Mouse (Mus musculus) liver, adult 2 months (tissue): ENCODE data around the gene Nupr1l. TPM values are rescaled to one million over a fixed set of nuclear protein-coding genes. Genes with fewer than 3 reads are reported as not detected.
A peak's percentile ranks its signal among the peaks of the same experiment; 100 is the strongest.

Experiments used
- DNase-seq: peaks from one replicate; pipeline ENCODE4 v3.0.0-alpha.2; 2011; ENCODE audit warnings: low read depth, low spot score; ENCODE audit errors: extremely low read depth
- H3K27ac ChIP-seq: fragments of 200-500 bp; replicated peaks from 2 replicates; pipeline ENCODE4 v1.5.1; 2012; ENCODE audit warnings: low read depth, mild to moderate bottlenecking, control low read depth, inconsistent platforms, low read length; ENCODE audit not compliant: insufficient read depth
- H3K27me3 ChIP-seq: fragments of 200-500 bp; 2 replicates; pipeline ENCODE4 v1.6.1; 2012; ENCODE audit warnings: mild to moderate bottlenecking, moderate library complexity, low read length, inconsistent platforms; ENCODE audit not compliant: control insufficient read depth, insufficient read depth
- H3K36me3 ChIP-seq: fragments of 200-500 bp; 2 replicates; pipeline ENCODE4 v1.6.1; 2012; ENCODE audit warnings: low read length, inconsistent platforms; ENCODE audit not compliant: control insufficient read depth, insufficient read depth
- H3K4me1 ChIP-seq: fragments of 200-500 bp; 2 replicates; pipeline ENCODE4 v1.6.1; 2011; ENCODE audit warnings: low read length; ENCODE audit not compliant: control insufficient read depth, insufficient read depth
- H3K4me3 ChIP-seq: fragments of 200-500 bp; 2 replicates; pipeline ENCODE4 v1.5.1; 2011; ENCODE audit warnings: low read depth, mild to moderate bottlenecking, control low read depth, low read length, moderate library complexity; ENCODE audit not compliant: insufficient read depth
- H3K79me2 ChIP-seq: fragments of 200-500 bp; 2 replicates; pipeline ENCODE4 v1.6.1; 2012; ENCODE audit warnings: inconsistent platforms, mild to moderate bottlenecking, low read length, moderate library complexity; ENCODE audit not compliant: control insufficient read depth, insufficient read depth
- H3K9ac ChIP-seq: fragments of 200-500 bp; 2 replicates; pipeline ENCODE4 v1.6.1; 2012; ENCODE audit warnings: low read depth, mild to moderate bottlenecking, control low read depth, inconsistent platforms, low read length
- CTCF ChIP-seq: fragments of 200-500 bp; IDR thresholded peaks from 2 replicates; pipeline ENCODE4 v1.5.1; 2011; ENCODE audit warnings: low read depth, low read length, control low read depth
- POLR2A ChIP-seq: fragments of 200-500 bp; IDR thresholded peaks from 2 replicates; pipeline ENCODE4 v1.6.1; 2011; ENCODE audit warnings: low read length, control low read depth; ENCODE audit not compliant: insufficient read depth; ENCODE audit errors: extremely low read depth
- WGBS: fragments of 180-500 bp; shearing (Covaris S2); methylation state at CpG from one replicate; pipeline ENCODE4 v1.1.7; 2018; 5-methylcytosine and 5-hydroxymethylcytosine counted together
- polyA plus RNA-seq: library from polyadenylated mRNA; depleted of rRNA; stranded (reverse); fragments of >200 nt; gene quantifications from 2 replicates; pipeline ENCODE4 v1.2.3, GENCODE M21; 2012; rRNA removed
- total RNA-seq: library from RNA; depleted of rRNA; stranded (reverse); fragments of >200 nt; gene quantifications from 2 replicates; pipeline ENCODE4 v1.2.3, GENCODE M21; 2014; rRNA removed

Gene Nupr1l
- total and polyA plus RNA-seq, 2 experiments = 2.2 TPM

- H3K27ac ChIP-seq = no peak overlapping the region
- WGBS = 74% methylated on average over 1 of the region's 1 CpGs
- no peak overlapping the region for H3K9ac ChIP-seq
- no peak for TF ChIP-seq CTCF
- no peak for TF ChIP-seq POLR2A
- no peaks in the 10 kb centered on the region for H3K27me3 ChIP-seq
- peaks cover 3% of the 10 kb centered on the region; the same call in 1 of the 2 replicates for H3K4me1 ChIP-seq
- peaks cover 5% of the 10 kb centered on the region; the same call in 1 of the 2 replicates for H3K36me3 ChIP-seq
- H3K4me3 ChIP-seq = no peak overlapping the region
- DNase-seq = no peak
- H3K79me2 ChIP-seq = peaks cover 16% of the 10 kb centered on the region; the same call in 1 of the 2 replicates
These were observed 35.1 kb downstream of the Nupr1l start for GRCm38 (mm10) chr5:129943402-129943801.

- no peak overlapping the region for H3K9ac ChIP-seq
- peaks cover 9% of the 10 kb centered on the region for H3K4me1 ChIP-seq
- H3K79me2 ChIP-seq = peaks cover 26% of the 10 kb centered on the region; the same call in 1 of the 2 replicates
- peaks cover 5% of the 10 kb centered on the region; the same call in 1 of the 2 replicates for H3K36me3 ChIP-seq
- 97% methylated on average over 2 of the region's 2 CpGs for WGBS
- H3K27me3 ChIP-seq = no peaks in the 10 kb centered on the region
- DNase-seq = no peak
- no peak for TF ChIP-seq POLR2A
- no peak for TF ChIP-seq CTCF
- H3K27ac ChIP-seq = no peak overlapping the region
- H3K4me3 ChIP-seq = no peak overlapping the region
These were observed 39.2 kb downstream of the Nupr1l start for GRCm38 (mm10) chr5:129947528-129948033.

DNA sequence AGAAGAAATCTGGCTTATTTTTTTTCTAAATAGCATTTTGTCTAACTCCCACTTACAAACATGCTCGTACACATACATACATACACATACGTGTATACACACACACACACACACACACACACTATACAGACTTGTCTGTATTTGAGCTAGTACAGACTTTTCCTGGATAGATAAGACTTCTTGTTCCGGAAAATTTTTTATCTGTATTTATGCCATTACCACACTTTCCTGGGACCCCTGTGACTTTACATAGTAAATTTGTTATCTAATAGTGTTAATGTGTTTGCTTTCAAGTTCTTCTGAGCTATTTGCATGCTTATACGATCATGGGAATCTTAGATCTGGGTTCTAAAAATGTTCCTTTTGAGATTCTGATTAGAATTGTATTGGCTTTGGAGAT, 43.8 kb downstream of the Nupr1l start:
- 0 out of 2 replicates have a peak, but pooled peaks cover 5% of the 10 kb centered on the region for H3K36me3 ChIP-seq
- no peak overlapping the region for H3K27ac ChIP-seq
- no peaks in the 10 kb centered on the region for H3K27me3 ChIP-seq
- TF ChIP-seq CTCF (no peak), POLR2A (no peak)
- peaks cover 25% of the 10 kb centered on the region; the same call in 1 of the 2 replicates for H3K79me2 ChIP-seq
- 86% methylated on average over 4 of the region's 4 CpGs for WGBS
- no peak overlapping the region for H3K4me3 ChIP-seq
- no peak overlapping the region for H3K9ac ChIP-seq
- H3K4me1 ChIP-seq = peaks cover 14% of the 10 kb centered on the region
- no peak for DNase-seq

DNA sequence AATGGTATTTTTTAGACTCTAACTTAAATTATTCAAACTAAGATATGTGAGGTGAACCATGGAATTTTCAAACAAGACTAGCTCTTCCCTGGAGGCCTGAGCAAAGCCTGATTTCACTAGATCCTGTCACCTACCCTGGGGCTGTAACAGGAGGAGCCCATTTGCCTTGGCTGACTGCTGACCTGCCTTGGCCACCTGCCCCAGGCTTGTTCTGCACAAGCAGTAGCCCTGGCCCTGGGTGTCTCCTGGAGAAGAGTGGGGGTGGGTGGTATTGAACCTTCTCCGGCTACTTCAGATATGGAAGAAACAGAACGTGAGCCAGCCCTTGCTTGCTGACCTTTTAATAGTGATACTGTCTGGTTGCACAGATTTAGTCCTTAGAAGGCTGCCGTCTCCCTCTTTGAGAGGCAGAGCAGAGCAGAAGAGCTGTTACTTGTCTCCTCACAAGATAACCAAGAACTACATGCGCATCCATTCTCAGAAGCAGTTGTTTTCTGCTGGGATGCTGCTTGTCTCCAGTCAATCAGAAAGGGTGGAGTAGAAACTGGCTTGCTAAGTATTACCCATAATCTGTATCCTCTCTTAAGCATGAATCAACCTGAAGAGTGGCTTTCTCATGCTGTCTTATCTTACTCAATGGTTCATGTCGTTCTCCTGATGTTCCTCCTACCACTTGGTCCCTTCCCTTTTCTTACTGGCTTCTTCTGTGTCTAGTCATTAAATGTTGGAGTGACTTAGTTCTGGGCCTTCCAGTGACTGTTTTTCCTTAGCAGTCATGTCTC, 46.3 kb downstream of the Nupr1l start:
- TF ChIP-seq CTCF (no peak), POLR2A (no peak)
- 75% methylated on average over 5 of the region's 5 CpGs for WGBS
- H3K36me3 ChIP-seq = no peaks in the 10 kb centered on the region
- H3K79me2 ChIP-seq = peaks cover 24% of the 10 kb centered on the region; the same call in 1 of the 2 replicates
- H3K4me3 ChIP-seq = no peak overlapping the region
- no peak overlapping the region; the same call in 1 of the 2 replicates for H3K27ac ChIP-seq
- peaks cover 13% of the 10 kb centered on the region for H3K4me1 ChIP-seq
- no peaks in the 10 kb centered on the region for H3K27me3 ChIP-seq
- DNase-seq = peak; percentile 46
- H3K9ac ChIP-seq = no peak overlapping the region

DNA sequence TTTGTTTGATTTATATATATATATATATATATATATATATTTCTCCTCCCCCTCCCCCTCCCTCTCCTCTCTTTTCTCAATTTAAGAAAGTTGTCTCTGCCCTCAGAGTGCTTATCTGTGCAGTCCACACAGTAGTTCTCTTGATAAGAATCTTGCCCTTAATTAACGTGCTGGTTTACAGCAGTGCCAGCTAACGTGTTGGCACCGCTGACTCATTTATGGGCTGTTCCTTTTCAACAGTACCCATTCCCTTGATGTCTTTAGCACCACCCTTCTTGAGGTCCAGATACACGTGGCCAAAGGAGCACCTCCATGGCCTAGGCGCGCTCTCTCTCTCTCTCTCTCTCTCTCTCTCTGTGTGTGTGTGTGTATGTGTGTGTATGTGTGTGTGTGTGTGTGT, 47.5 kb downstream of the Nupr1l start:
- 76% methylated on average over 6 of the region's 6 CpGs for WGBS
- no peaks in the 10 kb centered on the region for H3K27me3 ChIP-seq
- peaks cover 11% of the 10 kb centered on the region for H3K4me1 ChIP-seq
- no peak for TF ChIP-seq CTCF
- peaks cover 19% of the 10 kb centered on the region; the same call in 1 of the 2 replicates for H3K79me2 ChIP-seq
- DNase-seq = no peak
- no peak overlapping the region for H3K4me3 ChIP-seq
- H3K9ac ChIP-seq = no peak overlapping the region
- H3K27ac ChIP-seq = no peak overlapping the region
- H3K36me3 ChIP-seq = no peaks in the 10 kb centered on the region

DNA sequence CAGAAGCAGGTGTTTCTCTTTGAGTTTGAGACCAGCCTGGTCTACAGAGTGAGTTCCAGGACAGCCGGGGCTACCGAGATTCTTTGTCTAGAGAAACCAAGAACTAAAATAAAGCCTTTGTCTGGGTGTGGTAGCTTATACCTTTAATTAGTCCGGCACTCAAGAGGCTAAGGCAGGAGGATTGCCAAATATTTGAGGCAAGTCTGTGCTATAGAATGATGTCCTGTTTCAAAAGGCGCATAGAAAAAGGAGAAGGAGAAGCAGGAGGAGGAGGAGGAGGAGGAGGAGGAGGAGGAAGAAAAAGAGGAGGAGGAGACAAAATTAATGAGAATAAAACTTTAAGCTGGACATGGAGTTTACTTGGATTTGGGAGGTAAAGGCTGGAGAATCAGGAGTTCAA, 54.9 kb downstream of the Nupr1l start:
- H3K9ac ChIP-seq = no peak overlapping the region
- H3K27me3 ChIP-seq = no peaks in the 10 kb centered on the region
- DNase-seq = no peak
- H3K4me3 ChIP-seq = no peak overlapping the region
- peaks cover 1% of the 10 kb centered on the region; the same call in 1 of the 2 replicates for H3K4me1 ChIP-seq
- H3K36me3 ChIP-seq = no peaks in the 10 kb centered on the region
- no peak overlapping the region for H3K27ac ChIP-seq
- WGBS = 81% methylated on average over 4 of the region's 4 CpGs
- peaks cover 22% of the 10 kb centered on the region; the same call in 1 of the 2 replicates for H3K79me2 ChIP-seq
- TF ChIP-seq POLR2A (no peak), CTCF (no peak)

Other genes starting within 250 kb of the Nupr1l start
- 0.74 TPM in 2 replicates for gene Zfp11, start 238.4 kb upstream of the Nupr1l start, total RNA-seq
- 0.58 and 0.61 TPM in 2 replicates for gene Zfp11, start 238.4 kb upstream of the Nupr1l start, polyA plus RNA-seq
- gene Sept14, start 200.0 kb upstream of the Nupr1l start, total RNA-seq = not detected in 2 replicates
- not detected in 2 replicates for gene Sept14, start 200.0 kb upstream of the Nupr1l start, polyA plus RNA-seq
- 55.5 and 60.8 TPM in 2 replicates for gene Mrps17, start 193.0 kb upstream of the Nupr1l start, total RNA-seq
- gene Mrps17, start 193.0 kb upstream of the Nupr1l start, polyA plus RNA-seq = 78.0 and 94.6 TPM in 2 replicates
- gene Nipsnap2, start 183.5 kb upstream of the Nupr1l start, total RNA-seq = 15.0 and 15.2 TPM in 2 replicates
- gene Nipsnap2, start 183.5 kb upstream of the Nupr1l start, polyA plus RNA-seq = 10.8 and 15.0 TPM in 2 replicates
- gene Psph, start 121.1 kb upstream of the Nupr1l start, total RNA-seq = 4.1 and 9.8 TPM in 2 replicates
- gene Psph, start 121.1 kb upstream of the Nupr1l start, polyA plus RNA-seq = 8.3 and 11.0 TPM in 2 replicates
- gene Sumf2, start 61.6 kb upstream of the Nupr1l start, total RNA-seq = 5.8 and 6.0 TPM in 2 replicates
- 8.9 and 10.2 TPM in 2 replicates for gene Sumf2, start 61.6 kb upstream of the Nupr1l start, polyA plus RNA-seq
- 1,393 and 1,612 TPM in 2 replicates for gene Chchd2, start 21.1 kb upstream of the Nupr1l start, total RNA-seq
- 1,062 and 1,287 TPM in 2 replicates for gene Chchd2, start 21.1 kb upstream of the Nupr1l start, polyA plus RNA-seq
- gene Zbed5, start 12.8 kb upstream of the Nupr1l start, total RNA-seq = 5.1 and 5.8 TPM in 2 replicates
- gene Zbed5, start 12.8 kb upstream of the Nupr1l start, polyA plus RNA-seq = 0.62 TPM in 2 replicates
- 0.13 and 0.28 TPM in 2 replicates for gene Phkg1, start 10.0 kb upstream of the Nupr1l start, total RNA-seq
- 0.07 and 0.15 TPM in 2 replicates for gene Phkg1, start 10.0 kb upstream of the Nupr1l start, polyA plus RNA-seq
- gene Vkorc1l1, start 33.4 kb downstream of the Nupr1l start, total RNA-seq = 20.3 and 24.3 TPM in 2 replicates
- 14.4 and 14.6 TPM in 2 replicates for gene Vkorc1l1, start 33.4 kb downstream of the Nupr1l start, polyA plus RNA-seq
- gene Gusb, start 94.5 kb downstream of the Nupr1l start, total RNA-seq = 13.6 and 21.1 TPM in 2 replicates
- gene Gusb, start 94.5 kb downstream of the Nupr1l start, polyA plus RNA-seq = 17.6 and 18.6 TPM in 2 replicates
- 683 and 898 TPM in 2 replicates for gene Asl, start 120.7 kb downstream of the Nupr1l start, total RNA-seq
- 622 and 696 TPM in 2 replicates for gene Asl, start 120.7 kb downstream of the Nupr1l start, polyA plus RNA-seq
- 27.8 and 33.6 TPM in 2 replicates for gene Crcp, start 120.8 kb downstream of the Nupr1l start, total RNA-seq
- gene Crcp, start 120.8 kb downstream of the Nupr1l start, polyA plus RNA-seq = 11.8 and 14.7 TPM in 2 replicates
- gene Tpst1, start 164.8 kb downstream of the Nupr1l start, total RNA-seq = 15.6 and 20.1 TPM in 2 replicates
- 9.3 and 10.8 TPM in 2 replicates for gene Tpst1, start 164.8 kb downstream of the Nupr1l start, polyA plus RNA-seq
- gene Kctd7, start 236.3 kb downstream of the Nupr1l start, total RNA-seq = 2.0 and 2.8 TPM in 2 replicates
- 3.6 and 4.0 TPM in 2 replicates for gene Kctd7, start 236.3 kb downstream of the Nupr1l start, polyA plus RNA-seq